Mouse (Mus musculus): ENCODE measurements around the gene Dnajc17. TPM values are rescaled to one million over a fixed set of nuclear protein-coding genes. Genes with fewer than 3 reads are reported as not detected.

The Dnajc17 gene
- polyA plus RNA-seq, 1 experiment from 2014 or later = 14.9 TPM

GRCm38 (mm10) chr2:119170282-119170681 lies 38.3 kb downstream of the Dnajc17 start:
- Histone ChIP-seq H3K4me2 (ENCODE audit: low read depth, low read length) (no peak overlapping the region), H3K4me1 (ENCODE audit: control insufficient read depth, insufficient read depth, low read length) (peaks cover 33% of the 10 kb centered on the region), H3K9ac (ENCODE audit: low read depth, low read length) (no peak overlapping the region), H3K9me3 (ENCODE audit: control insufficient read depth, low read length) (no peaks in the 10 kb centered on the region), H3K4me3 (ENCODE audit: low read length) (no peak overlapping the region), H3K27ac (ENCODE audit: low read length) (no peak overlapping the region), H3K27me3 (replicated peaks; ENCODE audit: control insufficient read depth, insufficient read depth, low read length) (no peaks in the 10 kb centered on the region; the same call in 1 of the 2 replicates), H3K36me3 (ENCODE audit: control insufficient read depth, insufficient read depth, low read length) (no peaks in the 10 kb centered on the region)
- no peak for ATAC-seq
- 85% methylated on average over 2 of the region's 2 CpGs for WGBS

GRCm38 (mm10) chr2:119167866-119168256 lies 40.7 kb downstream of the Dnajc17 start:
- Histone ChIP-seq H3K9me3 (ENCODE audit: control insufficient read depth, low read length) (no peaks in the 10 kb centered on the region), H3K4me2 (ENCODE audit: low read depth, low read length) (peak overlapping the region; percentile 98), H3K27ac (ENCODE audit: low read length) (peak overlapping the region; percentile 84), H3K36me3 (ENCODE audit: control insufficient read depth, insufficient read depth, low read length) (no peaks in the 10 kb centered on the region), H3K27me3 (replicated peaks; ENCODE audit: control insufficient read depth, insufficient read depth, low read length) (no peaks in the 10 kb centered on the region; the same call in 1 of the 2 replicates), H3K4me3 (ENCODE audit: low read length) (peak overlapping the region; percentile 65), H3K4me1 (ENCODE audit: control insufficient read depth, insufficient read depth, low read length) (peaks cover 23% of the 10 kb centered on the region), H3K9ac (ENCODE audit: low read depth, low read length) (peak overlapping the region; percentile 68)
- ATAC-seq = peak; percentile 6; the same call in 1 of the 2 replicates
- WGBS = 3% methylated on average over 26 of the region's 26 CpGs

- Histone ChIP-seq H3K27me3 (replicated peaks; ENCODE audit: control insufficient read depth, insufficient read depth, low read length) (no peaks in the 10 kb centered on the region; the same call in 1 of the 2 replicates), H3K4me3 (ENCODE audit: low read length) (peak within 1 kb of the TSS; percentile 65), H3K36me3 (ENCODE audit: control insufficient read depth, insufficient read depth, low read length) (no peaks in the 10 kb centered on the region), H3K9ac (ENCODE audit: low read depth, low read length) (peak within 1 kb of the TSS; percentile 68), H3K4me2 (ENCODE audit: low read depth, low read length) (peak within 1 kb of the TSS; percentile 98), H3K9me3 (ENCODE audit: control insufficient read depth, low read length) (no peaks in the 10 kb centered on the region), H3K4me1 (ENCODE audit: control insufficient read depth, insufficient read depth, low read length) (peaks cover 17% of the 10 kb centered on the region), H3K27ac (ENCODE audit: low read length) (peak within 1 kb of the TSS; percentile 84)
- peak; percentile 90 for ATAC-seq
- WGBS = 1% methylated on average over 59 of the region's 60 CpGs
Measured at GRCm38 (mm10) chr2:119166901-119167865, 41.4 kb downstream of the Dnajc17 start, which contains the start of gene Gchfr. Gene Gchfr, plus strand, starts transcription at chr2:119167773.

- H3K9me3 ChIP-seq (ENCODE audit: control insufficient read depth, low read length) = no peaks in the 10 kb centered on the region
- H3K27me3 ChIP-seq (replicated peaks; ENCODE audit: control insufficient read depth, insufficient read depth, low read length) = peaks cover 2% of the 10 kb centered on the region; the same call in 1 of the 2 replicates
- no peak for ATAC-seq
- H3K4me2 ChIP-seq (ENCODE audit: low read depth, low read length) = no peak overlapping the region
- peaks cover 17% of the 10 kb centered on the region for H3K4me1 ChIP-seq (ENCODE audit: control insufficient read depth, insufficient read depth, low read length)
- no peak overlapping the region for H3K27ac ChIP-seq (ENCODE audit: low read length)
- H3K4me3 ChIP-seq (ENCODE audit: low read length) = no peak overlapping the region
- no peaks in the 10 kb centered on the region for H3K36me3 ChIP-seq (ENCODE audit: control insufficient read depth, insufficient read depth, low read length)
- H3K9ac ChIP-seq (ENCODE audit: low read depth, low read length) = no peak overlapping the region
Measured at GRCm38 (mm10) chr2:119165401-119165800, 43.2 kb downstream of the Dnajc17 start.

GRCm38 (mm10) chr2:119163999-119164398 lies 44.6 kb downstream of the Dnajc17 start:
- ATAC-seq = no peak
- Histone ChIP-seq H3K4me2 (ENCODE audit: low read depth, low read length) (no peak overlapping the region), H3K27me3 (replicated peaks; ENCODE audit: control insufficient read depth, insufficient read depth, low read length) (peaks cover 2% of the 10 kb centered on the region; the same call in 1 of the 2 replicates), H3K36me3 (ENCODE audit: control insufficient read depth, insufficient read depth, low read length) (no peaks in the 10 kb centered on the region), H3K9me3 (ENCODE audit: control insufficient read depth, low read length) (no peaks in the 10 kb centered on the region), H3K4me3 (ENCODE audit: low read length) (no peak overlapping the region), H3K27ac (ENCODE audit: low read length) (no peak overlapping the region), H3K9ac (ENCODE audit: low read depth, low read length) (no peak overlapping the region), H3K4me1 (ENCODE audit: control insufficient read depth, insufficient read depth, low read length) (peaks cover 17% of the 10 kb centered on the region)
- 84% methylated on average over 4 of the region's 4 CpGs for WGBS

- H3K27ac ChIP-seq (ENCODE audit: low read length) = peak overlapping the region; percentile 45; the same call in 1 of the 2 replicates
Measured at GRCm38 (mm10) chr2:119163135-119163534, 45.5 kb downstream of the Dnajc17 start.

GRCm38 (mm10) chr2:119161247-119161646 lies 47.3 kb downstream of the Dnajc17 start:
- Histone ChIP-seq H3K4me3 (ENCODE audit: low read length) (no peak overlapping the region), H3K36me3 (ENCODE audit: control insufficient read depth, insufficient read depth, low read length) (no peaks in the 10 kb centered on the region), H3K9ac (ENCODE audit: low read depth, low read length) (no peak overlapping the region), H3K27ac (ENCODE audit: low read length) (no peak overlapping the region), H3K4me1 (ENCODE audit: control insufficient read depth, insufficient read depth, low read length) (peaks cover 8% of the 10 kb centered on the region; the same call in 1 of the 2 replicates), H3K27me3 (replicated peaks; ENCODE audit: control insufficient read depth, insufficient read depth, low read length) (peaks cover 2% of the 10 kb centered on the region; the same call in 1 of the 2 replicates), H3K4me2 (ENCODE audit: low read depth, low read length) (no peak overlapping the region), H3K9me3 (ENCODE audit: control insufficient read depth, low read length) (no peaks in the 10 kb centered on the region)
- WGBS = 39% methylated on average over 2 of the region's 2 CpGs
- no peak for ATAC-seq

More at GRCm38 (mm10) chr2:119163135-119163534, 45.5 kb downstream of the Dnajc17 start:
- peak; percentile 39 for ATAC-seq
- Histone ChIP-seq H3K9me3 (ENCODE audit: control insufficient read depth, low read length) (no peaks in the 10 kb centered on the region), H3K4me3 (ENCODE audit: low read length) (no peak overlapping the region), H3K36me3 (ENCODE audit: control insufficient read depth, insufficient read depth, low read length) (no peaks in the 10 kb centered on the region), H3K27me3 (replicated peaks; ENCODE audit: control insufficient read depth, insufficient read depth, low read length) (peaks cover 2% of the 10 kb centered on the region; the same call in 1 of the 2 replicates), H3K4me2 (ENCODE audit: low read depth, low read length) (no peak overlapping the region), H3K9ac (ENCODE audit: low read depth, low read length) (no peak overlapping the region), H3K4me1 (ENCODE audit: control insufficient read depth, insufficient read depth, low read length) (peaks cover 17% of the 10 kb centered on the region)
- 49% methylated on average over 3 of the region's 3 CpGs for WGBS

- Histone ChIP-seq H3K27me3 (replicated peaks; ENCODE audit: control insufficient read depth, insufficient read depth, low read length) (0 out of 2 replicates have a peak, but pooled peaks cover 2% of the 10 kb centered on the region), H3K4me2 (ENCODE audit: low read depth, low read length) (no peak overlapping the region), H3K9ac (ENCODE audit: low read depth, low read length) (no peak overlapping the region), H3K4me1 (ENCODE audit: control insufficient read depth, insufficient read depth, low read length) (peaks cover 19% of the 10 kb centered on the region), H3K9me3 (ENCODE audit: control insufficient read depth, low read length) (no peaks in the 10 kb centered on the region), H3K4me3 (ENCODE audit: low read length) (no peak overlapping the region), H3K27ac (ENCODE audit: low read length) (no peak overlapping the region), H3K36me3 (ENCODE audit: control insufficient read depth, insufficient read depth, low read length) (no peaks in the 10 kb centered on the region)
- no peak for ATAC-seq
Measured at GRCm38 (mm10) chr2:119157836-119158235, 50.8 kb downstream of the Dnajc17 start.

Data from intestine, embryonic 16.5 days (tissue).